Mouse (Mus musculus) cerebellum, postnatal 14 days (tissue): Measurements from ENCODE around the gene Anxa9.

Source experiments
- DNase-seq, 2 experiments: peaks; one replicate each; pipeline ENCODE4 v3.0.0; 2021; ENCODE audit warnings: mixed read lengths in 2 of 2

The Anxa9 gene

DNA sequence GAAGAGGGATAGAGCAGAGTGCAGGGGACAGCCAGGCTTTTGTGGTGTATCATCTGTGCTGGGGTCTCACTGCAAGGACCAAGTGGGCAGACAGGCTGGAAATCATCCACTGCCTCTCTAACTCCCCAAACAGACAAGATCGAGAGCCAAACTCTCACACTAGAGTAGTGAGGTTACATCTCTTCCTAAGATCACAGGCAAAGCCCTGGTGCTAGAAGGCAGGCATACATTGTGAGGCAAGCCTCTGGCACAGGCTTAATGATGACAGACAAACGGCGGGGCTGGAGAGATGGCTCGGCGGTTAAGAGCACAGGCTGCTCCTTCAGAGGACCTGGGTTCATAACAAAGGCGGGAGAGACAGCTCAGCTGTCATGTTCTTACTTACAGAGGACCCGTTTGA, 6.5 kb upstream of the Anxa9 start:
- no peak for DNase-seq

DNA sequence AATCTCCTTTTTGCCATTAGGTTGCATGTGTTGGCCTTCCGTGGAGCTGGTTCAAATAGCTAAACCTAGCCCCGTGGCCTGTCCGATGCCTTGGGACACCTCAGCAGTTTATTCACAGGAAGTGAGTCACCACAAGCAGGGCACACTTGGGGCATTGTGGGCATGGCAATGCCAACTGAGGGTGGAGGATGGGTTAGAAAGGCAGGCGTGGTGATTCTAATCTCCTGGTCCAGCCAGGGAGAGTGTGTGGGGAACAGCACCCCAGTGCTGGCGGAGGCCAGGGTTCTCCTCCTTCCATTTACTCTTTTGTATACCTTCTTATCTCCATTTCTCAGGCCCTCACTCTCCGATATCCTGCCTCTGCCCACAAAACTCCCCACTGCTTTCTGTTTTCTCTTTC, 5.6 kb upstream of the Anxa9 start:
- DNase-seq = no peak

- DNase-seq = peak; percentile 83
Observed at GRCm38 (mm10) chr3:95310968-95311882, 4.2 kb upstream of the Anxa9 start.

GRCm38 (mm10) chr3:95310496-95310895, 3.5 kb upstream of the Anxa9 start:
- no peak for DNase-seq

GRCm38 (mm10) chr3:95306244-95306643, 732 bp downstream of the Anxa9 start:
- no peak for DNase-seq

DNA sequence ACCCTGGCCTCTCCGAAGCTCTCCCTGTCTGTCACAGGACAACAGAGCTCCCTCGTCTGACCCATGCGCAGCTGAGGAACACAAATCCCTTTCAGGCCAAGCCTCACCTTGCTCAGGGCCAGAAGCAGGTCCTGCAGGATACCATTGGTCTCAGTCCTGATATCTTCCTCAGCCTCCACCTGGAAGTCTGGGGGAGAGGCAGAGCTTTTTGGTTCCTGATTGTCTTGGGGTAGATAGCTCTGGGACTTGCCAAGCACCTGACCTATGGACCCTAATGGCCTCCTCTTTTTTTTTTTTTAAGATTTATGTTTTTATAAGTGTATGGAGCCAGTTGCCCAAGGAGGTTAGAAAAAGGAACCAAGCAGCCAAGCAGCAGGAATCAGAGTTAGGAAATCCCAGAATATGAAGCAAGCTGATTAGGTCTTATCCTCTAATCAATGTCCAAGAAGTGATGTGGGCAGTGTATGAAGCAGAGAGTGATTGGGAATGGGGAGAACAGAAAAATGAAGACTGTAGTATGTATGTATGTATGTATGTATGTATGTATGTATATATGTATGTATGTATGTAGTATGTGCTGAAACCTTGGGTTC, 5.7 kb downstream of the Anxa9 start:
- DNase-seq = no peak

- no peak for DNase-seq
Observed at GRCm38 (mm10) chr3:95298018-95298417, 9.0 kb downstream of the Anxa9 start.

GRCm38 (mm10) chr3:95296103-95296469, 10.9 kb downstream of the Anxa9 start:
- peak; percentile 56 to 67 for DNase-seq

- no peak for DNase-seq
Observed at GRCm38 (mm10) chr3:95295321-95296102, 11.5 kb downstream of the Anxa9 start.

DNA sequence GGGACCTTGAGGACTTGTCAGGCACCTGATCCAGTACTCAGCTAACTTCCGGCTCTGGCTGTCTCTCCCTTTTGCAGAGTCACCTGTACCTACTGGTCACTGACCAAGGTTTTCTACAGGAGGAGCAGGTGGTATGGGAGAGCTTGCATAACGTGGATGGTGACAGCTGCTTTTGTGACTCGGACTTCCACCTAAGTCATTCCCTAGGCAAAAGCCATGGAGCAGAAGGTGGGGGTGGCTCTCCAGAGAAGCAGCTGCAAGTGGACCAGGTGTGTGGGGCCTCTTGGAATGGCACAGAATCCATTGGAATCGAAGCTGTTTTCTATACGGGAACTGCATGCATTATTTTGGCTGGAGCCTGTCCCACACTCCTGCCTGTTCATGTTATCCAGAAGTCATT, 12.3 kb downstream of the Anxa9 start:
- DNase-seq = no peak

GRCm38 (mm10) chr3:95294316-95294715, 12.7 kb downstream of the Anxa9 start:
- no peak for DNase-seq

- no peak for DNase-seq
Observed at GRCm38 (mm10) chr3:95293537-95293936, 13.4 kb downstream of the Anxa9 start.

DNA sequence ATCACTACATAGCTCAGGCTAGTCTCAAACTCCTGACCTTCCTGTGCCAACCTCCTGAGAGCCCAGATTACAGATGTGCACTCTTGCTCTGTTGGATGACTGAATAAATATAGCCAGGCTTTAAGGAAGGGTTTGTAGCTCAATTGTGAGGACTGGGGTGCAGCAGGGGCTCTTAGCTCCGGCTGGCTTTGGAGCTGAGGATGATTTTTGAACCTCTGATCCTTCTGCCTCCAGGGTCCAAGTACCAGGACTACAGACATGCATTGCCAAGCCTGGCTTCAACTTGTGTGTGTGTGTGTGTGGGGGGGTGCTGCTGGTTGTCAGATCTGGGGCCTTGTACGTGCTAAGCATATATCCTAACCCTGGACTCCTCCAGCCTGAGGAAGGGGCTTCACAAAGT, 14.1 kb downstream of the Anxa9 start:
- no peak for DNase-seq

DNA sequence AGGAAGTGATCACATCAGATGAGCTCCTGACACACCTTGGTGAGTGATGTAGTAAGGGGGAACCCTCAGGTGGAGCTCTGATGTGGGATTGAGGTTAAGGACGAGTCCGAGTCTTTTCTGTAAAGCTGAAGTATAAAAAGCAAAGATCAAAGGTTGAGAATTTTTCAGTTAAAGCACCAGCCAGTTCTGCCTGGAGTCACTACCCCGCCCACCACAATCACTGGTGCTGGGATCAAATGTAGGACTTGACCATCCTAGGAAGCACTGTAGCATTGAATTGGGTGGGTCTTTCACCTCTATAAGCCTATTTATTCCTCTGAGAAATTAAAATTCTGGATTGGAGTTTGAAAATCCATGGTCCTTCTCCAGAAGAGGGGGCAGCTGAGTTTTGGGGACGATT, 15.9 kb downstream of the Anxa9 start:
- DNase-seq = no peak

GRCm38 (mm10) chr3:95290156-95290555, 16.8 kb downstream of the Anxa9 start:
- no peak for DNase-seq

- DNase-seq = peak; percentile 78 to 87
Observed at GRCm38 (mm10) chr3:95289419-95289818, 17.6 kb downstream of the Anxa9 start.

DNA sequence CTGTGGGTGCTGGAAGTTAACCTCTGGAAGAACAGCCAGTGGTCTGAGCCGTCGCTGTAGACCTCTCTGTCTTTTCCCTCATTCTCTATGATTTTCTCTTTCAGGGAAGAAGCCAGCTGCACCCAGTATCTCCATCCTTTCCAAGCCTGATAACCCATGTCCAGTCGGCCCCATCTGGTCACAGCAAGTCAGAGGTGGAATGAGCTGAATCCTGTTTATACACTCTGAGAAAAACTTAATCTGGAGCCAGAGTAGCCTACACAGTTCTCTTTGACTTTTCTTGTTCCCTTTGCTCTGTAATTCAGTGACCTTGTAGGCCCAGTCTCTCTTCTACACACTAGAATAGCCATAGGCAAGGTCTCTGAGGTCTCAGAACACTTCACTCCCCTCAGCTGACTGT, 19.4 kb downstream of the Anxa9 start:
- no peak for DNase-seq

GRCm38 (mm10) chr3:95286510-95286909, 20.5 kb downstream of the Anxa9 start:
- DNase-seq = no peak

- no peak for DNase-seq
Observed at GRCm38 (mm10) chr3:95286011-95286410, 21.0 kb downstream of the Anxa9 start.

DNA sequence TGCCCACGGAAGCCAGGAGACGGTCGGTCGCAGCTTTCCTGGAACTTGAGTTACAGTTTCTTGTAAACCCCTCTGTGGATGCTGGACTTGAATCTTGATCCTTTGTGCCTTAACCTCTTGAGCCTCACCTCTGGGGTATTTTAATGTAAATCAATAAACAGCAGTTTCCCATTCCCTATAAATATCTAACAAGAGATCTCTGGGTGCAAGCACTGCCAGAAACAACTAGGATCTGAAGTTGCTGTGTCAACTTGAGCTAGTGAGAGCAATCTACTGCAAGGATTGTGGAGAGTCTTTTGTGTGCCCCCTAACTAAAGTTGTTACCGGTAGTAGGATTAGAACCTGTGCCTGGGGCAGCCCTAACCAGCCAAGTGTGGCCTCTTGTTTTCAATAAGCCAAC, 21.6 kb downstream of the Anxa9 start:
- no peak for DNase-seq

- DNase-seq = no peak
Observed at GRCm38 (mm10) chr3:95284501-95285281, 22.3 kb downstream of the Anxa9 start.

DNA sequence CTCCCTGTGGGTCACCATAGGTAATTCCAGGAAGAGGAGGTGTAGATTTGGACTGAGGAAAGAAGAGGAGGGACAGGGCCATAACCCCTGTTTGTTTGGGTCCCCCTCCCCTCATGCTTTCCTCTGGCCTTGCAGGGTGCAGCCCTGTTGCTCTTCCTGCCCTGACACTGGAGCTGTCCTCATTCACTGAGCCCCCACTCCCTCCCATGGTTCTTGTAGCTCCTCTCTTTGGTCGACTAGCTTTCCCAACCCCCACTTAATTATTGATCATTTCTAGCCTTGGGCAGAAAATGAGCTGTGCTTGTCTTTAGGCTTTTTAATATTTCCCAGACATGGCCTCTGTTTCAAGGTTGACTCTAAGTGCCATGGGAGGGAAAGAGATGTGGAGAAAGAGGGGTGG, 22.9 kb downstream of the Anxa9 start:
- no peak for DNase-seq

DNA sequence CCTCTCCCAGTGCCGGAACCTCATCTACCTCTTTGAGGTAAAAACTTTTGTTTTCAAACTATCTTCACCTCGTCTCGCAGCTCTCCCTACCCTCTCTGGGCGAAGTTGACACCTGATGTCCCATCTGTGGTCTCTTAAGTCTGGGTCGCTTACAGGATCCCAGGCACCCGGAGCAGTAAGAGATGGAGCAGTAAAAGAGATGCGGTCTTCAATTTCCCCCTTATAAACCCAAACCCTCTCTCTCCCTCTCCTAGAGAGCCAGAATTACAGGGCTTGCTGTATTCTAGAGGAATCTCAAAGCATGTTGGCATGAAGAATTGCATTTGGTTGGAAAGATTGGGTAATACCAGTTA, 23.4 kb downstream of the Anxa9 start:
- DNase-seq = no peak
